Mouse (Mus musculus) liver, postnatal 0 days (tissue): ENCODE data around the gene Marc2.

Experiments used
- CTCF ChIP-seq: sonication (generic); IDR thresholded peaks from 2 replicates; pipeline ENCODE4 v1.5.1; 2016; ENCODE audit warnings: antibody characterized with exemption, low read depth
- EP300 ChIP-seq: IDR thresholded peaks from 2 replicates; pipeline ENCODE4 v1.6.1; 2016; ENCODE audit warnings: antibody characterized with exemption, low read depth, mild to moderate bottlenecking

DNA sequence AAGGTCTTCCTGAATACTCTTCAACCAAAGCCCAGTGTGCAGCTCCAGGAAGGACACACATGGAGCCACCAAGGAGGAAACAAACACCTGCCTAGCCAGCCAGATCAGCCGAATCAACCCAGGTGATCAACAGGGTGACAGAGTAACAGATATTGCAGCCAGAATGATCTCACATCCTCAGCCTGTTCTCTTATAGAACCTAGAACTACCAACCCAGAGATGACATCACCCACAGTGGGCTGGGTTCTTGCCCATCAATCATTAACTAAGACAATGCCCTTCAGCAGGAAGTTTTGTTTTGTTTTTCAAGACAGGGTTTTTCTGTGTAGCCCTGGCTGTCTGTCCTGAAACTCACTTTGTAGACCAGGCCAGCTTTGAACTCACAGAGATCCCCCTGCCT is 12.0 kb upstream of the Marc2 start:
- TF ChIP-seq CTCF: no peak
- TF ChIP-seq EP300: no peak
